Mouse (Mus musculus) lung, postnatal 14 days (tissue): ENCODE measurements around the gene Ankdd1a.
A peak's percentile ranks its signal among the peaks of the same experiment; 100 is the strongest.

Experiments
- DNase-seq: peaks from one replicate; pipeline ENCODE4 v3.0.0; 2021

Gene Ankdd1a

GRCm38 (mm10) chr9:65492851-65493250 is 27.1 kb downstream of the Ankdd1a start:
- DNase-seq: no peak

GRCm38 (mm10) chr9:65492351-65492750 is 27.6 kb downstream of the Ankdd1a start:
- no peak for DNase-seq

GRCm38 (mm10) chr9:65491476-65491875 is 28.5 kb downstream of the Ankdd1a start:
- DNase-seq: no peak

GRCm38 (mm10) chr9:65480071-65480470 is 39.9 kb downstream of the Ankdd1a start:
- no peak for DNase-seq

- no peak for DNase-seq
Measured at GRCm38 (mm10) chr9:65479158-65479557, 40.8 kb downstream of the Ankdd1a start.

- no peak for DNase-seq
Measured at GRCm38 (mm10) chr9:65472769-65473168, 47.2 kb downstream of the Ankdd1a start.

- DNase-seq: no peak
Measured at GRCm38 (mm10) chr9:65467686-65468085, 52.3 kb downstream of the Ankdd1a start.

GRCm38 (mm10) chr9:65465241-65465640 is 54.8 kb downstream of the Ankdd1a start:
- no peak for DNase-seq

- peak; percentile 29 for DNase-seq
Measured at GRCm38 (mm10) chr9:65464161-65464560, 55.8 kb downstream of the Ankdd1a start.

GRCm38 (mm10) chr9:65462544-65462943 is 57.4 kb downstream of the Ankdd1a start:
- peak; percentile 7 for DNase-seq

GRCm38 (mm10) chr9:65460732-65461442 is 59.1 kb downstream of the Ankdd1a start, which contains the start of gene Spg21:
TSS of gene Spg21 (plus strand) at chr9:65460947.
- DNase-seq: peak; percentile 98

GRCm38 (mm10) chr9:65460198-65460597 is 59.8 kb downstream of the Ankdd1a start:
- no peak for DNase-seq

- no peak for DNase-seq
Measured at GRCm38 (mm10) chr9:65458975-65459374, 61.0 kb downstream of the Ankdd1a start.

GRCm38 (mm10) chr9:65447951-65448350 is 72.0 kb downstream of the Ankdd1a start:
- DNase-seq: no peak

GRCm38 (mm10) chr9:65444692-65445091 is 75.3 kb downstream of the Ankdd1a start:
- no peak for DNase-seq
